Mouse (Mus musculus): ENCODE measurements around the gene Hint1. TPM values are rescaled to one million over a fixed set of nuclear protein-coding genes. Genes with fewer than 3 reads are reported as not detected.

Gene Hint1
- polyA plus RNA-seq, 1 experiment from 2014 or later: 878 TPM

DNA sequence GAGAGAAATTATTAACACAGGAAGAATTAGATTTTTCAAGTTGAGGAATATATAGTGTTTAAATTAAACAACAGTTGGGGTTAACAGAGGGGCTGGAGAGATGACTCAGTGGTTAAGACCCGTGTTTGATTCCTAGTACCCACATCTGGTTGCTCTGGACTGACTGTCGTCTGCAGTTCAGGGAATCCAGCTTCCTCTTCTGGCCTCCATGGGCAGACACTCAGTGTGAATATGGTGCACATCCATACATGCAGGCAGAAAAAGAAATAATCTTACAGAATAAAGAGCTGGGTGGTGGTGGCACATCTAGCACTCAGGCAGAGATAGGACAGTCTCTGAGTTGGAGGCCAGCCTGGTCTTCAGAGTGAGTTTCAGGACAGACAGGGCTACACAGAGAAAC, 2.3 kb downstream of the Hint1 start:
- Histone ChIP-seq H3K4me3 (replicated peaks; ENCODE audit: low read length) (no peak overlapping the region), H3K4me1 (replicated peaks; ENCODE audit: control insufficient read depth, insufficient read depth, low read length) (peaks cover 29% of the 10 kb centered on the region), H3K27ac (no peak overlapping the region), H3K4me2 (replicated peaks) (peak overlapping the region; percentile 70), H3K9me3 (ENCODE audit: control insufficient read depth, low read length) (no peaks in the 10 kb centered on the region), H3K9ac (no peak overlapping the region), H3K36me3 (replicated peaks; ENCODE audit: control insufficient read depth, insufficient read depth) (peaks cover 40% of the 10 kb centered on the region), H3K27me3 (ENCODE audit: control insufficient read depth, insufficient read depth, low read length) (no peaks in the 10 kb centered on the region)
- 80% methylated on average over 2 of the region's 2 CpGs for WGBS
- DNase-seq (ENCODE audit: low spot score) (no peak), ATAC-seq (ENCODE audit: low FRiP score) (no peak)

DNA sequence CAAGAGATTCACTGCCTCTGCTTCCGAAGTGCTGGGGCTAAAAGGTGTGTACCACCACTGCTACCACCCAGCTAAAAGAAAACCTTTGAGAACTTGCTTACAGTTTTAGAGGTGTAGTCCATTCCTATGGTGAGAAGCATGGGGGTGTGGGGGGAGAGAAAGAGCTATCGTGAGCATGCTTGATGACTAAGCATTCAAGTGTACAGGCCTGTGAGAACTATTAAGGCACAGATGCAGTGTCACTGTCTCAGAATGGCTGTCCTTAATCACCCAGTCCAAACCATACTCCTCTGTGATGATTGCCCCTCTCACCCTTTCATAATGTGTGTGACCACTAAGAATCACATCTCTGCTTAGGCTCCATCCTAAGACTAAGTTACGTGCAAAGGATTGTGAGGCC, 3.1 kb downstream of the Hint1 start:
- peaks cover 29% of the 10 kb centered on the region for H3K4me1 ChIP-seq (replicated peaks; ENCODE audit: control insufficient read depth, insufficient read depth, low read length)
- no peaks in the 10 kb centered on the region for H3K9me3 ChIP-seq (ENCODE audit: control insufficient read depth, low read length)
- DNase-seq (ENCODE audit: low spot score): no peak
- ATAC-seq (ENCODE audit: low FRiP score): no peak
- H3K27me3 ChIP-seq (ENCODE audit: control insufficient read depth, insufficient read depth, low read length): no peaks in the 10 kb centered on the region
- H3K27ac ChIP-seq: no peak overlapping the region
- no peak overlapping the region for H3K9ac ChIP-seq
- no peak overlapping the region for H3K4me2 ChIP-seq (replicated peaks)
- H3K36me3 ChIP-seq (replicated peaks; ENCODE audit: control insufficient read depth, insufficient read depth): peaks cover 49% of the 10 kb centered on the region
- no peak overlapping the region for H3K4me3 ChIP-seq (replicated peaks; ENCODE audit: low read length)
- 75% methylated on average over 3 of the region's 3 CpGs for WGBS

DNA sequence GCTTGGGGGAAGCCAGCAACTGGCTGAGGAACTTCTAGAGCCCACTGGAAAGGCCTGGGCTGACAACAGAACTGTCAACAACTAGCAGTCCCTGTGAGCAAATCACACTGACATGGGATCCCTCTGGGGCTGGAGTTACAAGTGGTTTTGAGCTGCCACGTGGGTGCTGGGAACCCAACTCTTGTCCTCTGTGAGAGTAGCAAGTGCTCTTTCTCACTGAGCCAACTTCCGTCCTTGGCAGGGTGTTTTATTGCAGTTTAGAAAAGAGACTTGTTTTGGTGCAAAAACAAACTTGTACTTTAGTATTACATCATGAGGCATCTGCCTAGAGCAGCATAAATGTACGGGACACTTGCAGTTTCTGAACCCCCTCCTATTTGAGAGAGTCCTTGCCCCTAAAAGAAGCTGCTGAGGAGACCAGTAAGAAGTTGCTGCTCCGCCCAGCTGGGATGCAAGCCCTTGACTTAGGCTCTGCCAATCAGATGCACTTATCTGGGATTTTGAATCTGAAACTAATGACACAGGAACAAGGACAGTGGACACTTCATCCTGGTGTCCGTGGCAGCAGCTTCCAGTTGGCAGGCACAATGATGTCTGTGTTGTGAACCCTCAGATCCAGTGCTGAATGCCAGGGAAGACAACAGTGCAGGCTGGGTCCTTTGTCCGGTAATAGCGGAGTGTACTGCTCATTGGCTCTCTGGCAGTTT, 5.8 kb downstream of the Hint1 start:
- ATAC-seq (ENCODE audit: low FRiP score) (no peak), DNase-seq (ENCODE audit: low spot score) (no peak)
- H3K27me3 ChIP-seq (ENCODE audit: control insufficient read depth, insufficient read depth, low read length): no peaks in the 10 kb centered on the region
- H3K4me3 ChIP-seq (replicated peaks; ENCODE audit: low read length): no peak overlapping the region
- H3K9ac ChIP-seq: no peak overlapping the region
- WGBS: 77% methylated on average over 7 of the region's 7 CpGs
- no peak overlapping the region for H3K4me2 ChIP-seq (replicated peaks)
- no peak overlapping the region for H3K27ac ChIP-seq
- H3K36me3 ChIP-seq (replicated peaks; ENCODE audit: control insufficient read depth, insufficient read depth): peaks cover 50% of the 10 kb centered on the region
- peaks cover 21% of the 10 kb centered on the region for H3K4me1 ChIP-seq (replicated peaks; ENCODE audit: control insufficient read depth, insufficient read depth, low read length)
- no peaks in the 10 kb centered on the region for H3K9me3 ChIP-seq (ENCODE audit: control insufficient read depth, low read length)

DNA sequence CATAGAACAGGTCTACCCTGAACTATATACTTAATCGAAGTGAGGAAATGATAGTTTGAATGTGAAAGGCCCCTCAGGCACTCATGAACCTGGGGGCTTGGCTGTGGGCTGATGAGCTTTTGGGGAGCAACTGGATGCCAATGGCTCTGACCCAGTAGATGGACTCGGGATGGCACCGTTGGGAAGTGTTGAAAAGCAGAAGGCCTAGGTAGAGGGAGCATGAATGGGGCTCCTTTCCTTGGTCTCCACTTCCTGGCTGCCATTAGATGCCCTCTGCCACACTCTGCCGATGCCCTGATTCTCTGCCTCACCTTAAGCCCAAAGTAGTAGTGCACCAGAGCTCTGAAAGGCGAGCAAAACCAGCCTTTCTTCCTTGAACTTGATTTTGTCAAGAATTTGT, 9.8 kb downstream of the Hint1 start:
- no peaks in the 10 kb centered on the region for H3K9me3 ChIP-seq (ENCODE audit: control insufficient read depth, low read length)
- no peak overlapping the region for H3K4me3 ChIP-seq (replicated peaks; ENCODE audit: low read length)
- DNase-seq (ENCODE audit: low spot score): no peak
- peaks cover 34% of the 10 kb centered on the region for H3K36me3 ChIP-seq (replicated peaks; ENCODE audit: control insufficient read depth, insufficient read depth)
- 93% methylated on average over 5 of the region's 5 CpGs for WGBS
- no peak for ATAC-seq (ENCODE audit: low FRiP score)
- H3K4me2 ChIP-seq (replicated peaks): no peak overlapping the region
- no peaks in the 10 kb centered on the region for H3K27me3 ChIP-seq (ENCODE audit: control insufficient read depth, insufficient read depth, low read length)
- no peak overlapping the region for H3K27ac ChIP-seq
- H3K9ac ChIP-seq: no peak overlapping the region
- no peaks in the 10 kb centered on the region for H3K4me1 ChIP-seq (replicated peaks; ENCODE audit: control insufficient read depth, insufficient read depth, low read length)

DNA sequence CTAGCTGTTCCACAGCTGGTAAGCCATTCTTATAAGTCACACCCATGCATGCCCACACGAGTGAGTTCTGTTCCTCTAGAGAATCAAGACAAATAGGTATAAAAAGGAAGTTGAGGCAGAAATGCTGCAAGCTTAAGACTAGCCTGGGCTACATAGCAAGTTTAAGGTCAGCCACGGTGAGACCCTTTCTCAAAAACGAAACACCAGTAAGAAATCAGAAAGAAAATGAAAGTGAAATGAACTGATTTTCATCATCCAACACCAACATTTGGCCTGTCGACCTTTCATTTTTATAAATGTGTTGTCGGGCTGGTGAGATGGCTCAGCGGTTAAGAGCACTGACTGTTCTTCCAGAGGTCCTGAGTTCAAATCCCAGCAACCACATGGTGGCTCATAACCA, 12.7 kb downstream of the Hint1 start:
- 83% methylated on average over 6 of the region's 6 CpGs for WGBS
- Histone ChIP-seq H3K4me3 (replicated peaks; ENCODE audit: low read length) (no peak overlapping the region), H3K9ac (no peak overlapping the region), H3K27ac (no peak overlapping the region), H3K4me2 (replicated peaks) (no peak overlapping the region), H3K27me3 (ENCODE audit: control insufficient read depth, insufficient read depth, low read length) (no peaks in the 10 kb centered on the region), H3K9me3 (ENCODE audit: control insufficient read depth, low read length) (no peaks in the 10 kb centered on the region), H3K36me3 (replicated peaks; ENCODE audit: control insufficient read depth, insufficient read depth) (peaks cover 6% of the 10 kb centered on the region), H3K4me1 (replicated peaks; ENCODE audit: control insufficient read depth, insufficient read depth, low read length) (no peaks in the 10 kb centered on the region)
- ATAC-seq (ENCODE audit: low FRiP score) (no peak), DNase-seq (ENCODE audit: low spot score) (no peak)

DNA sequence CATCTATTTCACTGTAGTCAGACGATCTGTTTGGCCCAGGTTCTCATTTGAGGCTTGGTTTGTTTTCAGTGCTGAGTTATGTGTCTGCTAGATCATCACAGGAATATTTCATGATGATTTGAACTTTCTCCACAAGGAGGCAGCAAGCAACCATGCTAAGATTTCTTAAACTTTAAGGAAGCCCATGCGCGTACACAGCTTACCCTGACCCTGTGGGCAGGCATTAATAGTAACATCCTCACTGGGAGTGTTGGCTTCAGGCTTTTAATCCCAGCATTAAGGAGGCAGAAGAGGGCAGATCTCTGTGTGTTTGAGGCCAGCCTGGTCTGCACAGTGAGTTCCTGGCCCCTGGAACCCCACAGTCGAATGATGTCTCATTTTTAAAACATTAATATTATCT, 13.3 kb downstream of the Hint1 start:
- H3K4me3 ChIP-seq (replicated peaks; ENCODE audit: low read length): no peak overlapping the region
- H3K9me3 ChIP-seq (ENCODE audit: control insufficient read depth, low read length): no peaks in the 10 kb centered on the region
- WGBS: 40% methylated on average over 4 of the region's 4 CpGs
- no peak overlapping the region for H3K9ac ChIP-seq
- H3K36me3 ChIP-seq (replicated peaks; ENCODE audit: control insufficient read depth, insufficient read depth): peaks cover under 1% of the 10 kb centered on the region
- peak; percentile 83 for DNase-seq (ENCODE audit: low spot score)
- no peak overlapping the region for H3K27ac ChIP-seq
- no peaks in the 10 kb centered on the region for H3K4me1 ChIP-seq (replicated peaks; ENCODE audit: control insufficient read depth, insufficient read depth, low read length)
- ATAC-seq (ENCODE audit: low FRiP score): 0 out of 2 replicates have a peak, but pooled peaks have one; percentile 27
- H3K27me3 ChIP-seq (ENCODE audit: control insufficient read depth, insufficient read depth, low read length): no peaks in the 10 kb centered on the region
- no peak overlapping the region for H3K4me2 ChIP-seq (replicated peaks)

DNA sequence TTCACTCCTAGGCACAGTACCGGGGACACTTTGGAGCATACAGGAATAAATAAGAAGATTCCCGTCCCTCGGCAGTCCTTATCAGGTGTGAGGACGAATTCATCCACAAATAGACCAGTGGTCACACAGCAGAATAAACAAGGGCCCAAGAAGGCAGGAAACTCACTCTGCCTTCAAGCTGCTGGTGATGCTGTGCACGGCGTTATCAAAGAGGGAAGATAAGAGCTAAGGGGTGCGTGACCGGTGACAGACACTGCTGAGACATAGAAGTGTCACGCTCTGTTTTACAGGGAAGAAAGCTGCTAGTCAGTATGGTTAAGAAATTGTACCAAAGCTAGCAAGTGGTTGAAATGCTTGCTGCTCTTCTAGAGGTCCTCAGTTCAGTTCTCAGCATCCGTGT, 13.7 kb downstream of the Hint1 start:
- WGBS: 86% methylated on average over 10 of the region's 10 CpGs
- no peak for ATAC-seq (ENCODE audit: low FRiP score)

DNA sequence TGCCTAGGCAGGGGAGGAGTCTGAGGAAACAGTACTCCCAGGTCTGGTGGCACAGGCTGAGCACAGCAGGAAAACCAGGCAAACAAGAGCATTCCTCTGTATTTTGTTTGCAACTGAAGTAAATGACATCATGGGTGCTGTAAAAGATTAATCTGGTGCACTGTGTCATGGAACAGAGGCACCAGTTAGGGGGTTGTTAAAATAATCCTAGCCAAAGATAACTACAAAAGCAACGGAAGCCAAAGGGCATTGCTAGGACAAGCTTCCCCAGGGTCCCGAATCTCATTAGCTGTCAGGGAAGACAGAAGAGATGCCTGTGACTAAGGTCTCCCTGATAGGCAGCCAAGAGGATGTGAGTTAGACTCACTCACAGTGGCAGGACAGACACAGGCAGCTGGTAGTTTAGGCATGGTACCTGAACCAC, 14.9 kb downstream of the Hint1 start:
- Histone ChIP-seq H3K9me3 (ENCODE audit: control insufficient read depth, low read length) (no peaks in the 10 kb centered on the region), H3K27ac (no peak overlapping the region), H3K4me3 (replicated peaks; ENCODE audit: low read length) (no peak overlapping the region), H3K9ac (no peak overlapping the region), H3K4me1 (replicated peaks; ENCODE audit: control insufficient read depth, insufficient read depth, low read length) (no peaks in the 10 kb centered on the region), H3K27me3 (ENCODE audit: control insufficient read depth, insufficient read depth, low read length) (no peaks in the 10 kb centered on the region), H3K36me3 (replicated peaks; ENCODE audit: control insufficient read depth, insufficient read depth) (no peaks in the 10 kb centered on the region), H3K4me2 (replicated peaks) (no peak overlapping the region)
- ATAC-seq (ENCODE audit: low FRiP score): no peak
- DNase-seq (ENCODE audit: low spot score): no peak
- WGBS: 0% methylated on average over 2 of the region's 2 CpGs

More for the DNA sequence above, 13.7 kb downstream of the Hint1 start:
- DNase-seq (ENCODE audit: low spot score): no peak
- H3K9ac ChIP-seq: no peak overlapping the region
- no peak overlapping the region for H3K27ac ChIP-seq
- no peak overlapping the region for H3K4me3 ChIP-seq (replicated peaks; ENCODE audit: low read length)
- H3K4me2 ChIP-seq (replicated peaks): no peak overlapping the region
- H3K4me1 ChIP-seq (replicated peaks; ENCODE audit: control insufficient read depth, insufficient read depth, low read length): no peaks in the 10 kb centered on the region
- H3K9me3 ChIP-seq (ENCODE audit: control insufficient read depth, low read length): no peaks in the 10 kb centered on the region
- H3K27me3 ChIP-seq (ENCODE audit: control insufficient read depth, insufficient read depth, low read length): no peaks in the 10 kb centered on the region
- no peaks in the 10 kb centered on the region; the same call in 1 of the 2 replicates for H3K36me3 ChIP-seq (replicated peaks; ENCODE audit: control insufficient read depth, insufficient read depth)

DNA sequence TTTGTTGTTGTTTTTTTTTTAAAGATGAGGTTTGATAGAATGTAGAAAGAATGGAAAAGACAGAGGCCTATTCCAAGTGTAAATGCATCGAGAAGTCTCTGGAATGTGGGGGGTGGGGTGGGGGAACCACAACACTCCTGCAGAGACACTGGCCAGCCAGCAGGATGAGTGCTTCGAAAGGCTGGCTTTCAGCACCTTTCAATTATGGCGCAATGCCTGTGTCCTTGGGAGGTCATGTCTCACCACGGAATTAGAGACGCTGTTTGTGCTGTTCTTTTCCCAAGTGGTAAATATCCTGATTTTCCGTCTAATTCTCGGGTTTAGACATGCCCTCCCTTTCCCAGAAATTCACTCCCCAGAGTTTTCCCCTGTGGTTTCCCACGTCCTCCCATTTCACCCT, 16.5 kb downstream of the Hint1 start:
- DNase-seq (ENCODE audit: low spot score) (no peak), ATAC-seq (ENCODE audit: low FRiP score) (no peak)
- Histone ChIP-seq H3K36me3 (replicated peaks; ENCODE audit: control insufficient read depth, insufficient read depth) (no peaks in the 10 kb centered on the region), H3K4me3 (replicated peaks; ENCODE audit: low read length) (no peak overlapping the region), H3K4me1 (replicated peaks; ENCODE audit: control insufficient read depth, insufficient read depth, low read length) (no peaks in the 10 kb centered on the region), H3K27ac (no peak overlapping the region), H3K9me3 (ENCODE audit: control insufficient read depth, low read length) (no peaks in the 10 kb centered on the region), H3K9ac (no peak overlapping the region), H3K27me3 (ENCODE audit: control insufficient read depth, insufficient read depth, low read length) (no peaks in the 10 kb centered on the region), H3K4me2 (replicated peaks) (no peak overlapping the region)
- WGBS: 41% methylated on average over 8 of the region's 8 CpGs

All from hindbrain, embryonic 14.5 days (tissue).